Mouse (Mus musculus): ENCODE data around the gene Mbd3l1.

GRCm38 (mm10) chr9:18473324-18474128 is 4.6 kb upstream of the Mbd3l1 start:
- TF ChIP-seq MAX (IDR thresholded peaks at IDR 0.05; ENCODE audit: low read depth): no peak
- peak; percentile 60 for TF ChIP-seq POLR2A (IDR thresholded peaks at IDR 0.05; ENCODE audit: insufficient read length, low read depth)
- no peak for TF ChIP-seq USF1 (IDR thresholded peaks at IDR 0.05; ENCODE audit: low read depth)
- TF ChIP-seq TCF12 (IDR thresholded peaks at IDR 0.05; ENCODE audit: insufficient read depth, poor library complexity, severe bottlenecking): no peak
- TF ChIP-seq POLR2AphosphoS2 (IDR thresholded peaks at IDR 0.05; ENCODE audit: insufficient read length, low read depth): no peak
- no peak for TF ChIP-seq CEBPB (IDR thresholded peaks at IDR 0.05; ENCODE audit: insufficient read depth, poor library complexity, severe bottlenecking)
- no peak for TF ChIP-seq MYOG (IDR thresholded peaks at IDR 0.05; ENCODE audit: control insufficient read depth in 1 of 3, insufficient read depth in 1 of 3, insufficient read length in 2 of 3, low read depth in 2 of 3)

Measured in myocyte (in vitro differentiated cells).